Mouse (Mus musculus) limb, embryonic 14.5 days (tissue): ENCODE data around the gene Dgki. TPM values are rescaled to one million over a fixed set of nuclear protein-coding genes. Genes with fewer than 3 reads are reported as not detected.

Source experiments
- ATAC-seq: fragments of 200-750 bp; cut with Nextera tagmentation; 2 replicates; pipeline ENCODE4 v1.8.0; 2017; ENCODE audit warnings: low read depth, moderate number of reproducible peaks, moderate TSS enrichment; ENCODE audit not compliant: low FRiP score
- DNase-seq: peaks from one replicate; pipeline ENCODE4 v3.0.0-alpha.2; 2015; ENCODE audit warnings: low spot score
- H3K27ac ChIP-seq: fragments of 300-500 bp; sonication (generic); replicated peaks from 2 replicates; pipeline ENCODE4 v1.5.1; 2014; ENCODE audit warnings: low read depth, mild to moderate bottlenecking, low read length, moderate library complexity, mixed read lengths
- H3K27me3 ChIP-seq: fragments of 300-500 bp; sonication (generic); 2 replicates; pipeline ENCODE4 v1.6.1; 2014; ENCODE audit warnings: low read length, mixed read lengths; ENCODE audit not compliant: control insufficient read depth, insufficient read depth
- H3K36me3 ChIP-seq: fragments of 300-500 bp; sonication (generic); 2 replicates; pipeline ENCODE4 v1.6.1; 2014; ENCODE audit warnings: mild to moderate bottlenecking, low read length, moderate library complexity, mixed read lengths; ENCODE audit not compliant: control insufficient read depth, insufficient read depth
- H3K4me1 ChIP-seq: fragments of 300-500 bp; sonication (generic); 2 replicates; pipeline ENCODE4 v1.6.1; 2014; ENCODE audit warnings: antibody characterized with exemption, low read length, mixed read lengths; ENCODE audit not compliant: control insufficient read depth, insufficient read depth
- H3K4me2 ChIP-seq: fragments of 300-500 bp; sonication (generic); replicated peaks from 2 replicates; pipeline ENCODE4 v1.6.1; 2014; ENCODE audit warnings: low read depth, mild to moderate bottlenecking, low read length, moderate library complexity; ENCODE audit not compliant: severe bottlenecking
- H3K4me3 ChIP-seq: fragments of 300-500 bp; sonication (generic); replicated peaks from 2 replicates; pipeline ENCODE4 v1.5.1; 2014; ENCODE audit warnings: low read length
- H3K9ac ChIP-seq: fragments of 300-500 bp; sonication (generic); 2 replicates; pipeline ENCODE4 v1.6.1; 2014; ENCODE audit warnings: mild to moderate bottlenecking, low read depth, low read length, moderate library complexity; ENCODE audit not compliant: severe bottlenecking
- H3K9me3 ChIP-seq: fragments of 300-500 bp; sonication (generic); 2 replicates; pipeline ENCODE4 v1.6.1; 2016; ENCODE audit warnings: low read length; ENCODE audit not compliant: control insufficient read depth
- POLR2A ChIP-seq: fragments of 200-500 bp; IDR thresholded peaks from 2 replicates; pipeline ENCODE4 v1.8.0; 2012; ENCODE audit warnings: inconsistent platforms, mild to moderate bottlenecking, moderate library complexity, borderline replicate concordance; ENCODE audit not compliant: insufficient read depth, insufficient read length; ENCODE audit errors: extremely low read depth
- WGBS: fragments of 180-500 bp; shearing (Covaris S2); extraction: QIAGEN DNeasy Blood & Tissue Kit; methylation state at CpG from one replicate; pipeline ENCODE4 v1.1.7; 2014; 5-methylcytosine and 5-hydroxymethylcytosine counted together
- polyA plus RNA-seq, 2 experiments: library from polyadenylated mRNA; depleted of rRNA in 1 of 2; stranded (reverse) in 1 of 2; unstranded in 1 of 2; fragments of >200 nt; fragmentation: Nextera tagmentation in 1 of 2; extraction: Ambion mirVana in 1 of 2; gene quantifications; 2 replicates each; pipeline versions ENCODE4 v1.2.1 to v1.2.3; 2012 to 2014

Dgki gene
- polyA plus RNA-seq, 2 experiments, result 0.58 to 0.85 TPM

DNA sequence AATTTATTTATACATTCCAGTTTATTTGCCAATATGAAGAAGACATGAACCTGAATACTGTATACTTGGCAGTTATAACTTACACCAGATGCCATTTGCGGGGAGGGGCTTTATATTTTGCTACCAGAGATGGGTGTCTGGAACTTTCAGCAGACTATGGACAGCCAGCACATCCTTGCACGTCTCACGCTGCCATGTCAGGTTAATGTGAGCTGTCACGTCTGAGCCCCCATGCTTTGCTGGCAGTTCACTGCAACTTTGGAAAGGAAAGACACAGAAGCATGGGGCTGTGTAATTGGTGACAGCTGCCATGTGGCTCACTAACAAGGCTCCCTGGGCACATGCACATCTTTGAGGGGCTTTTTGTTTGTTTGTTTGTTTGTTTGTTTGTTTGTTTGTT is 368.5 kb downstream of the Dgki start:
- no peak for ATAC-seq
- no peak for TF ChIP-seq POLR2A
- WGBS, result 46% methylated on average over 4 of the region's 4 CpGs

DNA sequence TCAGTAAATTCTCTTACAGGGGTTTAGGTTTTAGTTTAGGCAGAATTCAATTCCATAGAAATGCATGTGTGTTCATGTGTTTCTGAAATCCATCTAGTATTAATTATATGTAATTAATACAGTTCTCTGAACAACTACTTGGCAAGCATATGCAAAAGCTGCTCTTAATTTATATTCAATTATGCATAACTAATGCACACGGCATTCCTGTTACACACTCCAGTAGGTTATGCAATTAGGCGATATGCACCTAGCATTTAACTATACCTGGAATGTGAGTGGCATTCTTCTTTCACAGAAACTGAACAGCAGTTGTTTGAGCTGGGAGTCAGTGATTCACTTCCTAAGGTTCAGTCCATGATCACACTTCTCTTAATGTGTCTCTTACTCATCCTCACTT is 370.2 kb downstream of the Dgki start:
- no peak for TF ChIP-seq POLR2A
- no peaks in the 10 kb centered on the region for H3K27me3 ChIP-seq
- no peak overlapping the region for H3K27ac ChIP-seq
- no peak overlapping the region for H3K4me3 ChIP-seq
- 86% methylated on average over 2 of the region's 2 CpGs for WGBS
- no peak for DNase-seq
- no peak overlapping the region for H3K4me2 ChIP-seq
- no peaks in the 10 kb centered on the region for H3K9me3 ChIP-seq
- H3K4me1 ChIP-seq, result no peaks in the 10 kb centered on the region
- no peaks in the 10 kb centered on the region for H3K36me3 ChIP-seq
- no peak overlapping the region for H3K9ac ChIP-seq
- no peak for ATAC-seq

More for the DNA sequence above, 368.5 kb downstream of the Dgki start:
- Histone ChIP-seq H3K9me3 (no peaks in the 10 kb centered on the region), H3K4me1 (no peaks in the 10 kb centered on the region), H3K9ac (no peak overlapping the region), H3K4me2 (no peak overlapping the region), H3K27me3 (no peaks in the 10 kb centered on the region), H3K27ac (no peak overlapping the region), H3K4me3 (no peak overlapping the region), H3K36me3 (no peaks in the 10 kb centered on the region)
- no peak for DNase-seq

DNA sequence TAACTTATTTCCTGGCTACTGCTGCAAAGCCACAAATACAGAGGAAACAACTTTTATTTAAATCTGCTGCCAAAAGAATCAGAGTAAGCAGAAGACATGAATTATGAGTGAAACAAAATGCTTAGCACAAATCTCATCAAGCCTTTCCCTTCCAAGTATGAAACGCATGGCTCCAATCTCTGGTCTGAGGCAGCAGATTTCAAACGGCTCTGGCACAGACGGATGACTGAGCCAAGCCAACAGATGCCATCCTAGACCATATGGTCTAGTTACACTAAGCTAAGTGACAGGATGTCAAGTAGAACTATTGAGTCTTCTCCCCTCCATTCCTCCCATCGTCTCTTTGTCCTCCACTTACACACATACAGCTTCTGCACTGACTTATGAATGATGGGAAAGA is 373.5 kb downstream of the Dgki start:
- H3K36me3 ChIP-seq, result no peaks in the 10 kb centered on the region
- H3K27ac ChIP-seq, result no peak overlapping the region
- no peaks in the 10 kb centered on the region for H3K27me3 ChIP-seq
- no peak overlapping the region for H3K9ac ChIP-seq
- H3K4me3 ChIP-seq, result no peak overlapping the region
- H3K4me1 ChIP-seq, result no peaks in the 10 kb centered on the region
- H3K4me2 ChIP-seq, result no peak overlapping the region
- no peaks in the 10 kb centered on the region for H3K9me3 ChIP-seq
- WGBS, result 64% methylated on average over 4 of the region's 4 CpGs
- no peak for TF ChIP-seq POLR2A
- ATAC-seq, result no peak
- DNase-seq, result no peak

DNA sequence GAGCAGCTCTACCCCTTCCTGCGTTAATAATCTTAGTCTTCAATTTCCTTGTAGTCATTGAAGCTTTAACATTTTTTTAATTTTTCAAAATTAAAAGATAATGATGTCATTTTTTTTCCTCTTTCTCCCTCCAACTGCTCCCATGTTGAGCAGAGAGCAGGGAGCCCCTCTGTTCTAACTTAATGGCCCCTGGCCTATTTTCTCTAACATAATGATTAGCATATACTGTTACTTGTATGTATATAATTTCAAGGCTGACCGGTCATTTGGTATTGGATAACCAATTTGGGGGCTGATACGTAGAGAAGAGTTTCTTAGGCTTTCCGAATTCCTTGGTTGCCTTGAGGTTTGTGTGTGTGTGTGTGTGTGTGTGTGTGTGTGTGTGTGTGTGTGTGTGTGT is 378.0 kb downstream of the Dgki start:
- Histone ChIP-seq H3K27ac (no peak overlapping the region), H3K4me2 (no peak overlapping the region), H3K36me3 (no peaks in the 10 kb centered on the region), H3K4me1 (0 out of 2 replicates have a peak, but pooled peaks cover 2% of the 10 kb centered on the region), H3K4me3 (no peak overlapping the region), H3K9me3 (peaks cover 4% of the 10 kb centered on the region; the same call in 1 of the 2 replicates), H3K27me3 (no peaks in the 10 kb centered on the region), H3K9ac (no peak overlapping the region)
- WGBS, result 92% methylated on average over 4 of the region's 4 CpGs
- no peak for TF ChIP-seq POLR2A
- DNase-seq (no peak), ATAC-seq (no peak)

DNA sequence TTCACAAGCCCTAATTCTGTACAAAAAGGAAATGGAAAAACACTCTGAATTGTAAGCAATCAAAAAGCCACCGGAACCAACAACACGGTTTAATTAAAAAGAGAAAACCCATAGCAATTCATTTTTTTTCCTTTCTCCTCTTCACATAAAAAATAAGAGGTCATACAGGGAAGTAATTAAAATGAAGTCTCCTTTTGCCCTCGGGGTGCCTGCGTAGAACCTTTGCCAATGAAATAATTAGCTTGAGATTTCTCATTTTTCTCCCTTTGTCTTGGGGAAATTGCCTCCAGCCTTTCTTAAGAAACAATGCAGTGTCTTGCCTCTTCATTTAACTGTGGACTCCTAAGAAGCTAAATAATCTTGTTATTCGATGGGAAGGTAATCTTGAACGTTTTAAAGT is 388.4 kb downstream of the Dgki start:
- 61% methylated on average over 6 of the region's 6 CpGs for WGBS
- H3K4me1 ChIP-seq, result 0 out of 2 replicates have a peak, but pooled peaks cover 3% of the 10 kb centered on the region

DNA sequence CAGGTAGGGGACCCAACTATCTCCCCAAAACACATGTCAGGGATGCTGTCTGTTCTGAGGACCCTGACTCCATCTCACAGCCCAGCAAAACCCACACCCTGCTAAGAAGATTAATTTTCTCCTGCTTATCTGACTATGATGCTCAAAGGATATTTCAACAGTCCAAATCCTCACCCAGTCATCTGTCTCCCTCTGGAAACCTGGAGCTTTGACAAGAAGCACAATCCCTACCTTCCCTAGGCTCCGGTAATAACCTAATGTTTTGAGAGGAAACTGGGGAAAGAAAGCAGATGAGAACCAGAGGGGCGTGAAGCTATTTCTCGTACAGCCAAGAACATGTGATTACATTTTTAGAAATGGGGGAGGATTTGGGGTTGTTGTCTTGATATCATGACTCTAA is 392.8 kb downstream of the Dgki start:
- WGBS, result 60% methylated on average over 3 of the region's 3 CpGs
- Histone ChIP-seq H3K27me3 (no peaks in the 10 kb centered on the region), H3K4me2 (no peak overlapping the region), H3K9ac (no peak overlapping the region), H3K4me1 (0 out of 2 replicates have a peak, but pooled peaks cover 3% of the 10 kb centered on the region), H3K27ac (no peak overlapping the region), H3K9me3 (no peaks in the 10 kb centered on the region), H3K4me3 (no peak overlapping the region), H3K36me3 (no peaks in the 10 kb centered on the region)
- TF ChIP-seq POLR2A, result no peak
- no peak for ATAC-seq
- no peak for DNase-seq

More for the DNA sequence above, 388.4 kb downstream of the Dgki start:
- Histone ChIP-seq H3K4me2 (no peak overlapping the region), H3K27me3 (no peaks in the 10 kb centered on the region), H3K36me3 (no peaks in the 10 kb centered on the region), H3K9ac (no peak overlapping the region), H3K27ac (no peak overlapping the region), H3K4me3 (no peak overlapping the region), H3K9me3 (no peaks in the 10 kb centered on the region)
- no peak for ATAC-seq
- no peak for DNase-seq
- no peak for TF ChIP-seq POLR2A
